Mouse (Mus musculus) small intestine, adult 2 months (tissue): Measurements from ENCODE around the gene Smarcc1.

Experiments used
- CTCF ChIP-seq: fragments of 200-500 bp; IDR thresholded peaks from 2 replicates; pipeline ENCODE4 v1.5.1; 2012; ENCODE audit warnings: low read depth, mild to moderate bottlenecking, control low read depth, inconsistent platforms, low read length, moderate library complexity, mixed read lengths; ENCODE audit not compliant: insufficient replicate concordance, insufficient read length; ENCODE audit errors: extremely low read depth
- POLR2A ChIP-seq: fragments of 200-500 bp; IDR thresholded peaks from 2 replicates; pipeline ENCODE4 v1.6.1; 2012; ENCODE audit warnings: low read depth, mild to moderate bottlenecking, control low read depth, inconsistent platforms, low read length, moderate library complexity

DNA sequence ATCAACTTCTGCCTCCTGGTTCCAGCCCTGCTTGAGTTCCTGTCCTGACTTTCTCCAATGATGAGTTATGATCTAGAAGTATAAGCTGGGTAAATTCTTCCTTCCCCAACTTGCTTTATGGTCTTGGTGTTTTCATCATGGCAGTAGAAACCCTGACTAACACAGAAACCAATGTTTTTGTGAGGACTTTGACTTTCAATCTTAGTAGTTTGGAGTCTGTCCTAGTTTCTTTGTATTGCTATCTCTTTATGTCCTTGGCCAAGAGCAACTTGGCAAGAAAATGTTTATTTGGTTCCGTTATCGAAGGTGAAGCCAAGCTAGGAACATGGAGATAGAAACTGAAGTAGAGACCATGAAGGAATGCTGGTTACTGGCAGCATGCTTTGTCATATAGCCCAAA lies 45.6 kb downstream of the Smarcc1 start:
- TF ChIP-seq CTCF, result no peak
- no peak for TF ChIP-seq POLR2A
